Mouse (Mus musculus) intestine, embryonic 15.5 days (tissue): ENCODE measurements around the gene Slc38a10. TPM values are rescaled to one million over a fixed set of nuclear protein-coding genes. Genes with fewer than 3 reads are reported as not detected.

ENCODE experiments used
- ATAC-seq: fragments of 200-750 bp; cut with Nextera tagmentation; 2 replicates; pipeline ENCODE4 v1.8.0; 2017; ENCODE audit warnings: moderate TSS enrichment, moderate library complexity
- H3K27ac ChIP-seq: fragments of 300-500 bp; sonication (generic); 2 replicates; pipeline ENCODE4 v1.5.1; 2015; ENCODE audit warnings: mild to moderate bottlenecking, inconsistent platforms
- H3K27me3 ChIP-seq: fragments of 300-500 bp; sonication (generic); replicated peaks from 2 replicates; pipeline ENCODE4 v1.6.1; 2015; ENCODE audit warnings: inconsistent platforms
- H3K36me3 ChIP-seq: fragments of 300-500 bp; sonication (generic); 2 replicates; pipeline ENCODE4 v1.6.1; 2015; ENCODE audit warnings: inconsistent platforms
- H3K4me1 ChIP-seq: fragments of 300-500 bp; sonication (generic); replicated peaks from 2 replicates; pipeline ENCODE4 v1.6.1; 2015; ENCODE audit warnings: inconsistent platforms
- H3K4me2 ChIP-seq: fragments of 300-500 bp; sonication (generic); replicated peaks from 2 replicates; pipeline ENCODE4 v1.6.1; 2015; ENCODE audit warnings: mild to moderate bottlenecking, inconsistent platforms
- H3K4me3 ChIP-seq: fragments of 300-500 bp; sonication (generic); replicated peaks from 2 replicates; pipeline ENCODE4 v1.5.1; 2015; ENCODE audit warnings: inconsistent platforms
- H3K9ac ChIP-seq: fragments of 300-500 bp; sonication (generic); 2 replicates; pipeline ENCODE4 v1.6.1; 2015; ENCODE audit warnings: inconsistent platforms
- H3K9me3 ChIP-seq: fragments of 300-500 bp; sonication (generic); 2 replicates; pipeline ENCODE4 v1.6.1; 2016; ENCODE audit warnings: inconsistent platforms
- WGBS: fragments of 180-500 bp; shearing (Covaris S2); methylation state at CpG from one replicate; pipeline ENCODE4 v1.1.7; 2015; 5-methylcytosine and 5-hydroxymethylcytosine counted together
- polyA plus RNA-seq: library from polyadenylated mRNA; unstranded; fragments of >200 nt; fragmentation: Nextera tagmentation; extraction: Ambion mirVana; gene quantifications from 2 replicates; pipeline ENCODE4 v1.2.1, GENCODE M21; 2015

Slc38a10 gene
- polyA plus RNA-seq, 1 experiment from 2014 or later = 81.8 TPM

DNA sequence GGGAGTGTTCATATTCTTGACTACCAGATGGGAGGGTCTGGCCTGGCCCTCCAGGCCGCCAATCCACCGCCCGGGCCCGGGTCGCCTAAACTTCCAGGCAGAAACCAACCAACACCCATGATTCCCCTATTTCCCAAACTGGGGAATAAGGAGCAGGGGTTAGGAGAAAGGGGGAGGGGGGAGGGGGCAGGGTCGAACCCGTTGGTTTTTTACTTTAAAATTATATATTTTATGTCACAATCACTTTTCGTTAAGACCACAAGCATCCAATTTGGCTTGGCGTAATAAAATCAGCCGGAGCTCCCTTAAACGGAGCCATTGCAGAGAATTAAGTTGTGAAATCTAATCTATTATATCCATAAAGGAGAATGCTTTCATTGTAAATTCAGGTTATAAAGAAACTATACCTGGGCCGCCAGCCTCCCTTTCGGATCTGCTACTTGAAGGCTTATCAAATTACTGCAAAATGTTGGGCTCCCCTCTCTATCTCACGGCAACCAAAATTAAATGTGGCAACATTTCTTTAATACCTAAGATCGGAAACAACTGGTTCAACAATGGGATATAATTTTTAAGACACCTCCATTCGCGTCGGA lies 35.1 kb upstream of the Slc38a10 start:
- 12% methylated on average over 18 of the region's 18 CpGs for WGBS
- ATAC-seq = no peak
- peak overlapping the region; percentile 79 for H3K4me2 ChIP-seq
- H3K9ac ChIP-seq = peak overlapping the region; percentile 94
- peaks cover 46% of the 10 kb centered on the region for H3K4me1 ChIP-seq
- H3K36me3 ChIP-seq = no peaks in the 10 kb centered on the region
- peak overlapping the region; percentile 96 for H3K27ac ChIP-seq
- peak overlapping the region; percentile 80 for H3K4me3 ChIP-seq
- H3K9me3 ChIP-seq = no peaks in the 10 kb centered on the region
- no peaks in the 10 kb centered on the region for H3K27me3 ChIP-seq

DNA sequence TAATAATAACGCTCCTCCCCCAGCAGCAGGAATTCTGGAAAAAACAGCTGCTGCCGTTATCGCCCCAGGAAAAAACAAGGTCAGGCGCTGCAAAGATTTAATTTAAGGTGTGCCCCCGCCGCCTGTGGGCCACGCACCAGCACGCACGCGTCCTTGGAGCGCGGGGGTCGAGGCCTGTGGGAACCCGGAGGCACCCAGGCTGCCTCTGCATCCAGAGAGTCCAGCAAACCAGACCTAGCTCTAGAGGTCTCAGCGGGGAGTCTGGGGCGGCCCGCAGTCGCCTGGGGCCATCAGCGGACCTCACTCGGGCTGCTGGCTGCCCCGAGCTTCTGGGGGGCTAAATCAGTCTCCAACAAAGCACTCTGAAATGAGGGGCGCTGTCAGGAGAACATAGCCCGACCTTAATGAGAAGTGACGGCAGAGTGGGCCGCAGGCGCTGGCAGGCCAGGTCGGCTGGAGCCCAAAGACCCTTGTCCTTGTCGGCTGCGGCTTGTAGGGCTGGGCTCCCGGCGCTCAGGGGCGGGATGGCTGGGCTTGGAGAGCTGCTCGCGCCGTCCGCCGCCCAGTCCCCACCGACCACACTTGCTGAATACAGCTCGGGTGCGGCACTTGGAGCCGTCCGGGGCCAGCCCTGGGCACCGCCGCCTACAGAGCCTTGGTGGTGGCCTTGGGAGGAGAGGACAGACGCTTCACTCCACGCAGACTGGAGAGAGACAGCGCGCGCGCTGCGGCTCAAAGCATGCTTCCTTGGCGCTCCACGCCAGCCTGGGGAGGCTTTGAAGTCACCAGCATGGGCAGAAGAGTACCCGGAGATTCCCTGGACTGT lies 34.4 kb upstream of the Slc38a10 start:
- no peak for ATAC-seq
- WGBS = 3% methylated on average over 54 of the region's 54 CpGs
- Histone ChIP-seq H3K4me2 (peak overlapping the region; percentile 79), H3K9me3 (no peaks in the 10 kb centered on the region), H3K27ac (peak overlapping the region; percentile 96), H3K9ac (peak overlapping the region; percentile 94), H3K4me1 (peaks cover 39% of the 10 kb centered on the region), H3K4me3 (peak overlapping the region; percentile 80), H3K27me3 (no peaks in the 10 kb centered on the region), H3K36me3 (no peaks in the 10 kb centered on the region)

DNA sequence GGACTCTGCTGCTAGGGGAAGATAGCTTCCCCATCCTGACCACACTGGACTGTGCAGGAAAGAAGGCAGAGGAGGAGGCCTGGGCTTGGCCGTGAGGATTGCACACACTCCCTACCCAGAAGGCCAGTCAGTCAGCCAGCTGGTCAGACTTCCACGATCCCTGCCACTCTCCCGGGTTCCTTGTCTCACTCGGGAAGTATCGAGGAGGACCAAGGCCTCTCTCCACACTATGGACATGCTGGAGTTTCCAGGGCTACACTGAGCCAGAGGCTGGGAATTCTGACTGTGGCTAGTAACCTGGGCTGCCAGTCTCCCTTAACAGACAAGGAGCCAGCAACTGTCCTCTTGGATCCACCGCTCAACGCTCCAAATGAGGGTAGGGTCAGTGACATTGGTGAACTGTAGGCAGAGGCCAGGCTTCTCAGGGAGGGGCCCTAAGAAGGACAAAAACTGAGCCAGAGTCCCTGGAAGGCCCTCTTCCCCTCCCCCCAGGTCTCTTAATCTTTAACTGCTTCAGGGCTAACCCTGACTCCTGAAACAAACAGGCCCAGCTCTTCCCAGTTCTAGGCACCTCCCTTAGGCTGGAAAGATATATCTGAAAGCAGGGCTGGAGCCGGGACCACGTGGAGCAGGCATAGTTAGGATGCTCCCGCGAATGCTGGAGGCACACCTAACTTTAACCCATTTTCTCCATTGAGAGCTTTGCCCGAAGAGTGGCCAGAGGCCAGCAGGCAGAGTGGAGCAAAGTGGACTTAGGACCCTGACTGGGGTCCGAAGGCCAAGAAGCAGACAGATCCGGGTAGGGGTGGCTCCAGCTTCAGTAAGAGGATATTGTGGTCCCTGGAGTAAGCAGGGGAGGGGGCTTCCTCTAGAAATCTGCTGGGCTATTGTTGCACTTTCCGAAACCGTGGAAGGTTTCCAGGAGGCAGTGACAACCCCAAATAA lies 33.5 kb upstream of the Slc38a10 start:
- Histone ChIP-seq H3K27ac (peak overlapping the region; percentile 96), H3K4me1 (peaks cover 36% of the 10 kb centered on the region), H3K9ac (peak overlapping the region; percentile 94), H3K4me2 (peak overlapping the region; percentile 79), H3K27me3 (no peaks in the 10 kb centered on the region), H3K36me3 (no peaks in the 10 kb centered on the region), H3K4me3 (peak overlapping the region; percentile 80), H3K9me3 (no peaks in the 10 kb centered on the region)
- peak; percentile 82 for ATAC-seq
- 11% methylated on average over 16 of the region's 16 CpGs for WGBS

DNA sequence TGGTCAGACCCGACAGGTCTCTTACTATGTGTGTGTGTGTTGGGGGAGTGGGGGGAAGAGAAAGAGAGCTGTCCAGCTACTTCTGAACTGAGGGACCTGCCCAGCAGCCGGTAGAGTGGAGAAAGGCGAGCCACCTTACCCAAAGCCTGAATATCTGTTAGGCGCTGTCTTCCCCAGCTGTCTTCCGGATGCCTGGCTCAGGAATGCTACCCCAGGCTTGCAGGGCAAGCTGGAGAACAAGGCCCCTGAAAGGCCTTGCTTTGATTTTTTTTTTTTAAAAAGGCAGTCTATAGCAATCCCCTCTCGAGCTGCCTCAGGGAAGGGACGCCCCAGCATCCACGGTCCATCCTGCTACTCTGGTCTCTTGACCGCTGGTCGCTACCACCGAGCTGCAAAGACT lies 32.6 kb upstream of the Slc38a10 start:
- no peaks in the 10 kb centered on the region for H3K36me3 ChIP-seq
- WGBS = 46% methylated on average over 11 of the region's 11 CpGs
- no peaks in the 10 kb centered on the region for H3K9me3 ChIP-seq
- no peak overlapping the region; the same call in 1 of the 2 replicates for H3K4me2 ChIP-seq
- ATAC-seq = no peak
- H3K9ac ChIP-seq = no peak overlapping the region
- 0 out of 2 replicates have a peak overlapping the region, but pooled peaks have one; percentile 2 for H3K27ac ChIP-seq
- no peak overlapping the region for H3K4me3 ChIP-seq
- no peaks in the 10 kb centered on the region for H3K27me3 ChIP-seq
- peaks cover 36% of the 10 kb centered on the region for H3K4me1 ChIP-seq

DNA sequence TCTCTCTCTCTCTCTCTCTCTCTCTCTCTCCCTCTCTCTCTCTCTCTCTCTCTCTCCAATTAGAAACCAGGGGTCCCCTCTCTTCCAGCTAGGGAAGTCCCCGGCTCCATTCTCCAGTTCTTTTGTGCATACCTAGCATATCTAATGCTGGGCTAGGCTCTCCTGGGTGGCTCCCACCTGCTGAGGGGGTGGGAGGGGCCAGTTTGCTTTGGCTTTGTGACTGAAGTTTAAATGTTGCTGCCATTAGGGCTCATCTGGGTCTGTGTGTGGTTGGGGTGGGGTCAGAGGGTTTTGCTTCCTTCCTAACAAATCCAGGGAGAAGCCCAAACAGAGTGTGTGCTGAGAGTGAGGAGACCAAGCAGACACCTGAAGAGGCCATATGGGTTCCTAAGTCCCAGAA lies 32.0 kb upstream of the Slc38a10 start:
- Histone ChIP-seq H3K4me1 (peaks cover 36% of the 10 kb centered on the region), H3K4me3 (no peak overlapping the region), H3K27me3 (no peaks in the 10 kb centered on the region), H3K9ac (no peak overlapping the region), H3K36me3 (no peaks in the 10 kb centered on the region), H3K9me3 (no peaks in the 10 kb centered on the region), H3K27ac (0 out of 2 replicates have a peak overlapping the region, but pooled peaks have one; percentile 2), H3K4me2 (no peak overlapping the region)
- no peak for ATAC-seq
- 64% methylated on average over 1 of the region's 1 CpGs for WGBS

DNA sequence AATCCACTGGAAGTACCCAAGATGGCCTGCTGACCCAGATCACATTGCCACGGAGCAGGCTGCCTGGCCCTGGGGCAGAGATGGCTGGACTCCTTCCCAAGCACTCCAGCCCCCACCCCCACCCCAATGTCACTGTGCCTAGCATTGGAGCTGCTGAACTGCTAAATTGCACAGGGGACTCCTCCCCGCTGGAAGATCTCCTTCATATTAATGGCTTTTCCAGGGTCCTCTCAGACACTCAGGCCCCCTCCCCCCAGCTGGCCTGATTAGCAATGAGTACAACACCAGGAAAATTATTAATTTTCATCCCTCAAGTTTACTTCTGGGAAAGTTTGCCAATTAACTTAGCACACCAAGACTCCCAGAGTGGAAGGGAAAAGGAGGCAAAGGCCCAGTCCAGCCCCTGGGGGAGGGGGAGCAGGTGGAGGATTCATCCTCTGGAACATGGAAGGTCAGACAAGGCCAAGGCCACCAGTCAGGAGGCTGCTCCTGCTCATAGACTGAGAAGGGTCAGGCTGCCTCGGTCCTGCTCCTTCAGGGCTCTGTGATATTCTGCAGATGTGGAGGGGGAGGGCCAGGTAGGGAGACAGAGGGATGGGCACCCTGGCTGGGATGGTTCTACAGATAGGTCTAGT lies 31.4 kb upstream of the Slc38a10 start:
- Histone ChIP-seq H3K4me1 (peaks cover 36% of the 10 kb centered on the region), H3K4me3 (no peak overlapping the region), H3K27ac (no peak overlapping the region), H3K9me3 (no peaks in the 10 kb centered on the region), H3K36me3 (no peaks in the 10 kb centered on the region), H3K27me3 (no peaks in the 10 kb centered on the region), H3K9ac (no peak overlapping the region), H3K4me2 (no peak overlapping the region)
- ATAC-seq = no peak
- WGBS = 40% methylated on average over 3 of the region's 3 CpGs

DNA sequence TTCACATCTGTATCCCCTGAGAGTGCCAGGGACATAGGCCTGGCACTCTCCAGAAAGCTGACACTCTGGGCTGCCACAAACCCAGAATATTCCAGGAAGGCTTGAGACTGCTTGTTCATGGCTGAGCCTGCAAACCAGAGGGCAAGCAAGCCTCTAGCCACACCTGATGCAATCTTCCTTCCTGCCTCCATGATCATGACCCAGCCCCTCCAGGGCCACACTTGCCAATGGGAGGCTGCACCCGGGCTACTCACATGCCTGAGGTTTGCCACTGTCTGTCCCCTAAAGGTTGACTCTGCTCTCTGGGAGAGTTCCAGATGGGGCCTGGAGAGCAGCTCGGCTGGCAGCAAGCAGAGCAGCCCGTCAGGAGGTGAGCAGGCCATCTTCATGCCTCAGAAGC lies 30.2 kb upstream of the Slc38a10 start:
- no peak for ATAC-seq
- H3K9ac ChIP-seq = no peak overlapping the region
- H3K4me1 ChIP-seq = peaks cover 34% of the 10 kb centered on the region
- no peaks in the 10 kb centered on the region for H3K27me3 ChIP-seq
- 77% methylated on average over 3 of the region's 3 CpGs for WGBS
- H3K27ac ChIP-seq = no peak overlapping the region
- no peak overlapping the region for H3K4me2 ChIP-seq
- H3K9me3 ChIP-seq = no peaks in the 10 kb centered on the region
- H3K36me3 ChIP-seq = no peaks in the 10 kb centered on the region
- H3K4me3 ChIP-seq = no peak overlapping the region

DNA sequence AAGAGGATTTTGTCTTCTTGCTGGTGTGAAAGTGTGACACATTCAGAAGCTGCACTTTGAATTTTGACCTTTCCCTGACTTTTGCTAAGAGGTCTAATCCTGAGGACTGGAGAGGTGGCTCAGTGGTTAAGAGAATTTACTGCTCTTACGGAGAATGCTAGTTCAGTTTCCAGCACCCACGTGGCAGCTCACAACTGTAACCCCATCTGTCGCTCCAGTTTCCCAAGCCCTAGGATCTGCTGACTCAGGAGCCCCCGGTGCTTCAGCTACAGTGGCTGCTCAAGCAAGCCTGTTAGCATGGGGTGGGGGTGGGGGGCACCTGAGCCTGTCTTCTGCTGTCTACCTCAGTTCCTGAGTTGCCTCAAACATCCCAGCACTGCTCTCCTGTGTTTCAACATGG lies 28.2 kb upstream of the Slc38a10 start:
- Histone ChIP-seq H3K4me2 (no peak overlapping the region), H3K4me1 (peaks cover 20% of the 10 kb centered on the region), H3K9me3 (no peaks in the 10 kb centered on the region), H3K36me3 (no peaks in the 10 kb centered on the region), H3K27me3 (no peaks in the 10 kb centered on the region), H3K9ac (no peak overlapping the region), H3K27ac (no peak overlapping the region), H3K4me3 (no peak overlapping the region)
- ATAC-seq = no peak
- WGBS = 45% methylated on average over 4 of the region's 4 CpGs

DNA sequence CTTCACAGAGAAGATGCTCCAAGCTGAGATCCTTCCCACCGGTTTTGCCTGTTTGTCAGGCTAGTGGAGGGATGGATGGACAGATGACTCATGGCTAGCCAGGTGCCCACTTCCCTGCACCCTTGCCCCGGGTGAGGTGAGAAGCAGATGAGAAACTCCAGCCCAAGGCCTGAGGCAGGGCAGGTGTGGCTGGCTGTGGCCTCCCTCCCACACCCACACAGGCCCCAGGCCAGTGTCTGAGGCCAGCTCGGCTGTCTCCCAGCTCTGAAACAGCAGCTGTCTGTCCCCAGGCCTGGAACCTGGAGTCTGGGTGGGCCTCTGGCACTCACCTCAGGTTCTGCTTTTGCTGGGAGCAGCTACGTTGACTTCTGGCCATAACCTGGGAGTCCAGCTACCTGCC lies 24.8 kb upstream of the Slc38a10 start:
- no peak for ATAC-seq
- Histone ChIP-seq H3K36me3 (no peaks in the 10 kb centered on the region), H3K27ac (no peak overlapping the region), H3K4me2 (no peak overlapping the region), H3K4me3 (no peak overlapping the region), H3K9me3 (no peaks in the 10 kb centered on the region), H3K4me1 (peaks cover 8% of the 10 kb centered on the region), H3K27me3 (no peaks in the 10 kb centered on the region), H3K9ac (peak overlapping the region; percentile 0; the same call in 1 of the 2 replicates)
- WGBS = 64% methylated on average over 4 of the region's 4 CpGs

DNA sequence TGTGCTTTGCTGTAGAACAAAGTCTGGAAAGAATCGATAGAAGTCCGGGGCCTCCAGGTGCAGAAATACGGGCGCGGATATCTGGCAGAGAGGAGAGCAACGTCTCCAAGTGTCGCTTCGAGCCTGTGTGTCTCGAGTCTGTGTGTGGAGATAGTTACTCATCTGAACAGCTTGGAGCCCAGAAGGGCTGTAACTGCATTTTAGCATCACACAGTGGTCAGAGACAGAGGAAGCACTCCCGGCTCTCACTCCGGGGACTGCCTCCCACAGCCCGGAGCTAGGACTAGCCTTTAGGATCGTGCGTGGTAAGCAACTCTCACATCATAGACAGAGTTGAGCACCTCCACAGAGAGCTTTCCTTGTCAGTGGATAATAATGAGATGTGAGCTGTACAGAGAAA lies 22.1 kb upstream of the Slc38a10 start:
- Histone ChIP-seq H3K4me2 (no peak overlapping the region), H3K9me3 (no peaks in the 10 kb centered on the region), H3K36me3 (no peaks in the 10 kb centered on the region), H3K27ac (no peak overlapping the region), H3K9ac (no peak overlapping the region), H3K27me3 (no peaks in the 10 kb centered on the region), H3K4me1 (peaks cover 20% of the 10 kb centered on the region), H3K4me3 (no peak overlapping the region)
- 67% methylated on average over 14 of the region's 14 CpGs for WGBS
- no peak for ATAC-seq

DNA sequence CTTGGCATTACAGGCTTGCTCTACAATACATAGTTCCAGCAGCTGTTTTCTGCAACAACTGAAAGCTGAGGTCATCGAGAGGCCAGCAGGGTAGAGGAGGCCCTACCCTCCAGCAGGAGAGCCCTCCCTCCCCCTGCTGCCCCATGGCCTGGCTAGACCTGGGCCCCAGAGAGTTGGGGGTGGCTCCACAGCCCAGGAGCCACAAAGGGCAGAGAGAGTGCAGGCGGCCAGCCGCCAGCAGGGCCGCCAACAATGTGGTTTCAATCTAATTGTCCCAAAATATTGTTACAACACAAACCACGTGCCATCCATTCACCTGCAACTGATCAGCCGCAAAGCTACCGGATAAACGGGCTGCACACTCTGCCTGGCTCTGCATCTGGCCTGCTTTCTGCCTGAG lies 20.0 kb upstream of the Slc38a10 start:
- H3K9ac ChIP-seq = no peak overlapping the region
- 43% methylated on average over 8 of the region's 8 CpGs for WGBS
- no peaks in the 10 kb centered on the region for H3K36me3 ChIP-seq
- no peaks in the 10 kb centered on the region for H3K27me3 ChIP-seq
- no peak overlapping the region for H3K27ac ChIP-seq
- no peaks in the 10 kb centered on the region for H3K9me3 ChIP-seq
- no peak overlapping the region for H3K4me2 ChIP-seq
- peak; percentile 48 for ATAC-seq
- peaks cover 29% of the 10 kb centered on the region for H3K4me1 ChIP-seq
- H3K4me3 ChIP-seq = no peak overlapping the region
